ENCODE assay signal across 8 mouse cellular contexts in genomic region chr4:149571651-149572149, GRCm38 (mm10). TPM values are rescaled to one million over a fixed set of nuclear protein-coding genes. Genes with fewer than 3 reads are reported as not detected.
DNase-seq lines count a peak whose midpoint lies in the region; ATAC-seq and TF ChIP-seq lines count a peak whose summit lies in the region.

No protein-coding gene starts in this region.

- no peaks in the 10 kb centered on the region for H3K9me3 ChIP-seq in embryonic facial prominence, embryonic 14.5 days (ENCODE audit: control insufficient read depth, low read length)
- no peaks in the 10 kb centered on the region for H3K9me3 ChIP-seq in kidney, embryonic 15.5 days (replicated peaks)
- no peaks in the 10 kb centered on the region for H3K9me3 ChIP-seq in midbrain, embryonic 13.5 days

- no peak for TF ChIP-seq CTCF in left cerebral cortex, adult 2 months (IDR thresholded peaks at IDR 0.05)

- H3K36me3 ChIP-seq in embryonic facial prominence, embryonic 14.5 days (ENCODE audit: control insufficient read depth, insufficient read depth, low read length) = no peaks in the 10 kb centered on the region
- no peaks in the 10 kb centered on the region for H3K36me3 ChIP-seq in kidney, embryonic 15.5 days
- no peaks in the 10 kb centered on the region for H3K36me3 ChIP-seq in midbrain, embryonic 13.5 days

- H3K4me1 ChIP-seq in embryonic facial prominence, embryonic 14.5 days (ENCODE audit: control insufficient read depth, insufficient read depth, low read length) = peaks cover 11% of the 10 kb centered on the region
- H3K4me1 ChIP-seq in kidney, embryonic 15.5 days = peaks cover 28% of the 10 kb centered on the region
- H3K4me1 ChIP-seq in midbrain, embryonic 13.5 days (replicated peaks) = peaks cover 29% of the 10 kb centered on the region

- peak overlapping the region; percentile 90 for H3K27ac ChIP-seq in left cerebral cortex, adult 2 months
- H3K27ac ChIP-seq in embryonic facial prominence, embryonic 14.5 days (replicated peaks; ENCODE audit: low read depth, low read length) = peak overlapping the region; percentile 45; the same call in 1 of the 2 replicates
- H3K27ac ChIP-seq in kidney, embryonic 15.5 days = peak overlapping the region; percentile 4
- no peak overlapping the region for H3K27ac ChIP-seq in midbrain, embryonic 13.5 days

- H3K4me3 ChIP-seq in left cerebral cortex, adult 2 months = no peak overlapping the region
- H3K4me3 ChIP-seq in embryonic facial prominence, embryonic 14.5 days (ENCODE audit: low read depth, low read length) = no peak overlapping the region
- H3K4me3 ChIP-seq in kidney, embryonic 15.5 days (replicated peaks) = no peak overlapping the region
- H3K4me3 ChIP-seq in midbrain, embryonic 13.5 days (replicated peaks) = no peak overlapping the region

- H3K27me3 ChIP-seq in embryonic facial prominence, embryonic 14.5 days (replicated peaks; ENCODE audit: control insufficient read depth, insufficient read depth, low read length) = no peaks in the 10 kb centered on the region
- 0 out of 2 replicates have a peak, but pooled peaks cover 2% of the 10 kb centered on the region for H3K27me3 ChIP-seq in kidney, embryonic 15.5 days
- no peaks in the 10 kb centered on the region for H3K27me3 ChIP-seq in midbrain, embryonic 13.5 days

- DNase-seq in left cerebral cortex, adult 2 months (ENCODE audit: extremely low spot score in 1 of 2, low spot score in 2 of 2) = no peak
- DNase-seq in left cerebral cortex, adult 18-20 months (ENCODE audit: low spot score in 2 of 2) = no peak
- DNase-seq in embryonic facial prominence, embryonic 14.5 days (ENCODE audit: low spot score) = peak; percentile 84
- DNase-seq in urinary bladder, adult 2 months (ENCODE audit: low spot score) = peak; percentile 66
- no peak for DNase-seq in Muller cell, postnatal 12 days (ENCODE audit: inconsistent ontology term)

- no peak overlapping the region for H3K4me2 ChIP-seq in embryonic facial prominence, embryonic 14.5 days (ENCODE audit: low read depth, low read length)
- no peak overlapping the region for H3K4me2 ChIP-seq in kidney, embryonic 15.5 days
- H3K4me2 ChIP-seq in midbrain, embryonic 13.5 days (replicated peaks) = no peak overlapping the region

- intact Hi-C loops in left cerebral cortex, adult 2 months (cut with DNase I) = no loop called here

- H3K9ac ChIP-seq in embryonic facial prominence, embryonic 14.5 days (ENCODE audit: low read depth, low read length) = no peak overlapping the region
- no peak overlapping the region for H3K9ac ChIP-seq in kidney, embryonic 15.5 days
- H3K9ac ChIP-seq in midbrain, embryonic 13.5 days (replicated peaks) = no peak overlapping the region

- 33% methylated on average over 8 of the region's 8 CpGs for WGBS in embryonic facial prominence, embryonic 14.5 days
- 50% methylated on average over 8 of the region's 8 CpGs for WGBS in kidney, embryonic 15.5 days
- 60% methylated on average over 8 of the region's 8 CpGs for WGBS in midbrain, embryonic 13.5 days

- peak; percentile 35 for ATAC-seq in embryonic facial prominence, embryonic 14.5 days (ENCODE audit: low read depth)
- ATAC-seq in kidney, embryonic 15.5 days (replicated peaks; ENCODE audit: low FRiP score) = no peak; the same call in 1 of the 2 replicates
- ATAC-seq in megakaryocyte, adult 5-6 weeks (ENCODE audit: poor library complexity, severe bottlenecking) = no peak
- no peak for ATAC-seq in midbrain, embryonic 13.5 days

RNA-seq across cellular contexts. Expression of gene Clstn1, which starts 14.6 kb away (rescaled TPM):
- 1,000 to 10,000 TPM; 1,405 to 1,413 TPM for total RNA-seq in left cerebral cortex, adult 2 months (2021)
- total RNA-seq in left cerebral cortex, adult 18-20 months (2021) = 1,000 to 10,000 TPM; 1,374 to 1,386 TPM
- 51.4 and 52.0 TPM in 2 replicates for polyA plus RNA-seq in embryonic facial prominence, embryonic 14.5 days (2014; fragmentation: Nextera tagmentation; extraction: Ambion mirVana)
- 36.7 and 41.8 TPM in 2 replicates for polyA plus RNA-seq in kidney, embryonic 15.5 days (2015; fragmentation: Nextera tagmentation; extraction: Ambion mirVana)
- polyA plus RNA-seq in urinary bladder, adult 2 months (2012; rRNA removed) = 28.0 and 61.1 TPM in 2 replicates
- total RNA-seq in megakaryocyte, adult 5-6 weeks (2015) = 0.64 and 0.74 TPM in 2 replicates
- total RNA-seq in megakaryocyte, adult 5-6 weeks (2017) = 1.2 and 1.8 TPM in 2 replicates
- polyA plus RNA-seq in midbrain, embryonic 13.5 days (2015; fragmentation: Nextera tagmentation; extraction: Ambion mirVana) = 41.9 and 61.9 TPM in 2 replicates

RNA-seq across cellular contexts. Expression of gene Ctnnbip1, which starts 53.7 kb away (rescaled TPM):
- 10 to 100 TPM; 35.3 to 35.9 TPM for total RNA-seq in left cerebral cortex, adult 2 months (2021)
- total RNA-seq in left cerebral cortex, adult 18-20 months (2021) = 10 to 100 TPM; 33.0 to 33.3 TPM
- polyA plus RNA-seq in embryonic facial prominence, embryonic 14.5 days (2014; fragmentation: Nextera tagmentation; extraction: Ambion mirVana) = 68.7 and 81.8 TPM in 2 replicates
- 62.1 and 64.8 TPM in 2 replicates for polyA plus RNA-seq in kidney, embryonic 15.5 days (2015; fragmentation: Nextera tagmentation; extraction: Ambion mirVana)
- polyA plus RNA-seq in urinary bladder, adult 2 months (2012; rRNA removed) = 11.7 and 12.0 TPM in 2 replicates
- 6.2 and 8.4 TPM in 2 replicates for total RNA-seq in megakaryocyte, adult 5-6 weeks (2015)
- total RNA-seq in megakaryocyte, adult 5-6 weeks (2017) = 9.7 and 10.8 TPM in 2 replicates
- polyA plus RNA-seq in midbrain, embryonic 13.5 days (2015; fragmentation: Nextera tagmentation; extraction: Ambion mirVana) = 74.6 and 79.6 TPM in 2 replicates

Comparison
In these comparisons a context has a peak if more than half of its experiments do, and no peak if none do; other contexts are left out.
1. DNase-seq: peak in embryonic facial prominence, embryonic 14.5 days (single experiment) and urinary bladder, adult 2 months (single experiment); none in left cerebral cortex, adult 2 months (0 of 2), left cerebral cortex, adult 18-20 months (0 of 2) and Muller cell, postnatal 12 days (single experiment).